Mouse (Mus musculus) intestine, postnatal 0 days (tissue): ENCODE measurements around the gene Kif26b. TPM values are rescaled to one million over a fixed set of nuclear protein-coding genes. Genes with fewer than 3 reads are reported as not detected.

Experiments
- ATAC-seq: fragments of 200-750 bp; cut with Nextera tagmentation; 2 replicates; pipeline ENCODE4 v1.8.0; 2017; ENCODE audit warnings: mild to moderate bottlenecking, moderate TSS enrichment, moderate library complexity
- H3K27ac ChIP-seq: fragments of 300-500 bp; sonication (generic); 2 replicates; pipeline ENCODE4 v1.5.1; 2014; ENCODE audit warnings: mild to moderate bottlenecking, low read depth, low read length, moderate library complexity
- H3K27me3 ChIP-seq: fragments of 300-500 bp; sonication (generic); replicated peaks from 2 replicates; pipeline ENCODE4 v1.6.1; 2014; ENCODE audit warnings: low read length, mixed read lengths; ENCODE audit not compliant: control insufficient read depth, insufficient read depth
- H3K36me3 ChIP-seq: fragments of 300-500 bp; sonication (generic); 2 replicates; pipeline ENCODE4 v1.6.1; 2014; ENCODE audit warnings: mild to moderate bottlenecking, moderate library complexity; ENCODE audit not compliant: control insufficient read depth, insufficient read depth
- H3K4me1 ChIP-seq: fragments of 300-500 bp; sonication (generic); replicated peaks from 2 replicates; pipeline ENCODE4 v1.6.1; 2014; ENCODE audit warnings: antibody characterized with exemption, low read length, mixed read lengths; ENCODE audit not compliant: control insufficient read depth, insufficient read depth
- H3K4me2 ChIP-seq: fragments of 300-500 bp; sonication (generic); replicated peaks from 2 replicates; pipeline ENCODE4 v1.6.1; 2014; ENCODE audit warnings: low read depth, mild to moderate bottlenecking, moderate library complexity
- H3K4me3 ChIP-seq: fragments of 300-500 bp; sonication (generic); 2 replicates; pipeline ENCODE4 v1.5.1; 2014; ENCODE audit warnings: low read depth, low read length
- H3K9ac ChIP-seq: fragments of 300-500 bp; sonication (generic); 2 replicates; pipeline ENCODE4 v1.6.1; 2014; ENCODE audit warnings: mild to moderate bottlenecking, low read depth, low read length
- H3K9me3 ChIP-seq: fragments of 300-500 bp; sonication (generic); 2 replicates; pipeline ENCODE4 v1.6.1; 2016; ENCODE audit warnings: mixed run types; ENCODE audit not compliant: control insufficient read depth
- CTCF ChIP-seq: sonication (generic); IDR thresholded peaks from 2 replicates; pipeline ENCODE4 v1.5.1; 2016; ENCODE audit warnings: low read depth, mild to moderate bottlenecking, control low read depth, antibody characterized with exemption, moderate library complexity
- WGBS: fragments of 180-500 bp; shearing (Covaris S2); extraction: QIAGEN DNeasy Blood & Tissue Kit; methylation state at CpG from one replicate; pipeline ENCODE4 v1.1.7; 2014; 5-methylcytosine and 5-hydroxymethylcytosine counted together
- polyA plus RNA-seq: library from polyadenylated mRNA; unstranded; fragments of >200 nt; fragmentation: Nextera tagmentation; extraction: Ambion mirVana; gene quantifications from 2 replicates; pipeline ENCODE4 v1.2.1, GENCODE M21; 2015

The Kif26b gene
- polyA plus RNA-seq, 1 experiment from 2014 or later, result 0.57 TPM

- no peak overlapping the region for H3K4me3 ChIP-seq
- 55% methylated on average over 2 of the region's 2 CpGs for WGBS
- H3K9ac ChIP-seq, result no peak overlapping the region
- no peak overlapping the region for H3K4me2 ChIP-seq
- H3K9me3 ChIP-seq, result no peaks in the 10 kb centered on the region
- no peak overlapping the region for H3K27ac ChIP-seq
- TF ChIP-seq CTCF, result no peak
- H3K27me3 ChIP-seq, result no peaks in the 10 kb centered on the region
- no peak for ATAC-seq
- H3K4me1 ChIP-seq, result no peaks in the 10 kb centered on the region
- no peaks in the 10 kb centered on the region for H3K36me3 ChIP-seq
Measured at GRCm38 (mm10) chr1:178673506-178673905, 144.6 kb downstream of the Kif26b start.

GRCm38 (mm10) chr1:178675542-178676252 is 146.8 kb downstream of the Kif26b start:
- Histone ChIP-seq H3K36me3 (no peaks in the 10 kb centered on the region), H3K27ac (no peak overlapping the region), H3K9ac (no peak overlapping the region), H3K9me3 (no peaks in the 10 kb centered on the region), H3K4me2 (no peak overlapping the region), H3K4me3 (no peak overlapping the region), H3K4me1 (no peaks in the 10 kb centered on the region), H3K27me3 (no peaks in the 10 kb centered on the region)
- ATAC-seq, result no peak
- TF ChIP-seq CTCF, result no peak
- 72% methylated on average over 3 of the region's 3 CpGs for WGBS

- Histone ChIP-seq H3K9ac (no peak overlapping the region), H3K9me3 (no peaks in the 10 kb centered on the region), H3K36me3 (no peaks in the 10 kb centered on the region), H3K4me3 (no peak overlapping the region), H3K4me1 (no peaks in the 10 kb centered on the region), H3K27me3 (no peaks in the 10 kb centered on the region), H3K27ac (no peak overlapping the region), H3K4me2 (no peak overlapping the region)
- TF ChIP-seq CTCF, result no peak
- ATAC-seq, result no peak
- WGBS, result 66% methylated on average over 12 of the region's 12 CpGs
Measured at GRCm38 (mm10) chr1:178677160-178677559, 148.2 kb downstream of the Kif26b start.

- Histone ChIP-seq H3K27ac (no peak overlapping the region), H3K9ac (no peak overlapping the region), H3K9me3 (no peaks in the 10 kb centered on the region), H3K4me2 (no peak overlapping the region), H3K4me1 (no peaks in the 10 kb centered on the region), H3K4me3 (no peak overlapping the region), H3K27me3 (no peaks in the 10 kb centered on the region), H3K36me3 (no peaks in the 10 kb centered on the region)
- 40% methylated on average over 4 of the region's 4 CpGs for WGBS
- TF ChIP-seq CTCF, result no peak
- peak; percentile 67 for ATAC-seq
Measured at GRCm38 (mm10) chr1:178677630-178678221, 148.8 kb downstream of the Kif26b start.

- H3K4me1 ChIP-seq, result no peaks in the 10 kb centered on the region
- TF ChIP-seq CTCF, result no peak
- no peaks in the 10 kb centered on the region for H3K9me3 ChIP-seq
- 60% methylated on average over 10 of the region's 10 CpGs for WGBS
- H3K9ac ChIP-seq, result no peak overlapping the region
- no peak overlapping the region for H3K4me3 ChIP-seq
- no peaks in the 10 kb centered on the region for H3K27me3 ChIP-seq
- H3K27ac ChIP-seq, result no peak overlapping the region
- no peak for ATAC-seq
- H3K36me3 ChIP-seq, result no peaks in the 10 kb centered on the region
- no peak overlapping the region for H3K4me2 ChIP-seq
Measured at GRCm38 (mm10) chr1:178683631-178684030, 154.7 kb downstream of the Kif26b start.

- Histone ChIP-seq H3K9ac (no peak overlapping the region), H3K27me3 (no peaks in the 10 kb centered on the region), H3K36me3 (no peaks in the 10 kb centered on the region), H3K27ac (no peak overlapping the region), H3K4me1 (no peaks in the 10 kb centered on the region), H3K4me2 (no peak overlapping the region), H3K4me3 (no peak overlapping the region), H3K9me3 (no peaks in the 10 kb centered on the region)
- ATAC-seq, result no peak
- TF ChIP-seq CTCF, result no peak
- WGBS, result 65% methylated on average over 8 of the region's 8 CpGs
Measured at GRCm38 (mm10) chr1:178684991-178685680, 156.2 kb downstream of the Kif26b start.
